Mouse (Mus musculus): ENCODE data around the gene Sh3glb1.
"Not testable (repeated sequence)": the region's sequence is repeated elsewhere in the genome, so short reads cannot be mapped to it uniquely, and the experiment has no call there.

The Sh3glb1 gene

DNA sequence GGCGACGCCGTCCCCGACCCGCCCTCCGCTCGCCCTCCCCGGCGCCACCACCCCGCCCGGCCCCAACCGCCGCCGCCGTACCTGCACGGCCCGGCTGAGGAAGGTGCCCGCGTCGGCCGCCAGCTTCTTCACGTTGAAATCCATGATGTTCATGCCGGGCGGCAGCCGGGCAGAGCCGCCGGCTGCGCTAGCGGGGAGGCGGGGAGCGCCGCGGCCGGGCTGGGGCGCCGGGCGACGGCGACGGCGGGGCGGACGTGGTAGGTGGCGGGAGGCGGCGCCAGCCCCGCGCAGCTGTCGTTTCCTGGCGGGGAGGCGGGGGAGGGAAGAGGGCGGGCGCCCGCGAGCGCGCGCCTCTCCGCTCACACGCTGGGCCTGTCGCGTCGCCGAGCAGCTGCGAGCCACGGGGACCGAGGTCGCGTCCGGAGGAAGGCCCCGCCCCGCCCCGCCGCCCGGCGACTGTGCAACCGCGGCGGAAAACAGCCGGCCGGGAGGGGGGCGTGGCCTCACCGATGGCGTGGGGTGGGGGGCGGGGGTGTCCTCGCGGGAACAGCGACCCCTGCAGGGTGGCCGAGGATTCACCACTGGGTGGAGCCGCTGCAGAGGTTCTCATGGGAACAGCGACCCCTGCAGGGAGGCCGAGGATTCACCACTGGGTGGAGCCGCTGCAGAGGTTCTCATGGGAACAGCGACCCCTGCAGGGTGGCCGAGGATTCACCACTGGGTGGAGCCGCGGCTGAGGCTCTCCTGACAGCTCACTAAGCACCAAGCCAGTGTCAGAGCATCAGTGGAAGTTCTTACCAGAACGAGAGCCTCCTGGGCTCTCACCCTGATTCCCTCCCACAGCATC is at the start of gene Sh3glb1:
Gene Sh3glb1, minus strand, starts transcription at position 435 of the 847 bp plus-strand sequence.
- peak; percentile 91 for DNase-seq (ENCODE audit: low spot score)

GRCm38 (mm10) chr3:144765161-144765560 is 45.0 kb upstream of the Sh3glb1 start:
- no peak for DNase-seq (ENCODE audit: low spot score)

GRCm38 (mm10) chr3:144761454-144761853 is 41.3 kb upstream of the Sh3glb1 start:
- DNase-seq (ENCODE audit: low spot score): no peak

DNA sequence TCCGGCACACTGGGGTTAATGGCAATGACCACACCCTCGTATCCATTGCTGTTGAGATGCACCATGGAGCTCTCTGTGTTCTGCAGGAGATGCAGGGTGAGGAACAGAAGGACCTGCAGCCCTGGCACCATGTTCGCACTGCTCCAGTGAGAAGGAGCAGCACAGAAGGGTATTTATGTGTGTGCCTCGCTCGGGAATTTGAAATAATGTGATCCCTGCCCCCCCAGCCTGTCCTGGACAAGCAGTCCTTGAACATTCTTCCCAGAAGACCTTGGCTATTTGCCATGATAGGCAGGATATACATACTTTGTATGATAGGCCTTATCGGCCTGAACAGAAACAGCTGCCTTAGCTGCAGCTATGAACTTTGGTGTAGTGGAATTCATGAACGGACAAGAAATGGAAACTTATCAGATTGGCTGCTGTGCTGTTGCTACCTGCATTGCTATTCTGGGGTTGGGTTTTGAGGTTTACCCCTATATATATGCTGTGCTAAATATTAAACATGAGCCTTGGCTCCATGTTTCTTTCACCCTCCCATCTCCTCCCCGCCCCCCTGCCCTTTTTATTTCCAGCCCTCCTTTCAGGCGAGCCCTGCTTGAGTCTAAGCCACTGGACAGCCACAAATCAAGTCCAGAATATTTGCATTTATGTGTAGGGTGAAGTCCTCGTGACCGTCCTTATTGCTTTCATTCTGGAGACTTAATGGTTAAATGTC is 40.6 kb upstream of the Sh3glb1 start, which contains the start of gene Clca3a1:
Gene Clca3a1, minus strand, starts transcription at position 386 of the 718 bp plus-strand sequence.
- DNase-seq (ENCODE audit: low spot score): peak; percentile 42

DNA sequence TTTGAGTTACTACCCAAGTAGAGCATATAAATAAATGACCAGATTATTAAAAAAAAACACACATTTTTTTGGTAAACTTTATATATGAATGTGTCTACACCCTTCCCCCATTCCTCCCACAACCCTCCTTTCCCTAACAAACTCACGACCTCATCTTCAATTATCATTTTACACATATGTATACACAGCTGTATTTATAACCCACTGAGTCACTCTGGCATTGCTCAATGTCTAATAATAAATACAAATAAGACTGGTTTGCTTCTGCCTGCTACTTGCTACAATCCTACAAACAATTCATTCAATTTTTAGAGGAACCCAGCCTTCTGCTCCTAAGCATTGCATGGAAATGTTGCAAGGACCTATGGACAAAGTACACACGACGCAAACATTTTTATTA is 39.6 kb upstream of the Sh3glb1 start:
- DNase-seq (ENCODE audit: low spot score): no peak

- DNase-seq (ENCODE audit: low spot score): not testable (repeated sequence)
Observed at GRCm38 (mm10) chr3:144756103-144756502, 36.0 kb upstream of the Sh3glb1 start.

DNA sequence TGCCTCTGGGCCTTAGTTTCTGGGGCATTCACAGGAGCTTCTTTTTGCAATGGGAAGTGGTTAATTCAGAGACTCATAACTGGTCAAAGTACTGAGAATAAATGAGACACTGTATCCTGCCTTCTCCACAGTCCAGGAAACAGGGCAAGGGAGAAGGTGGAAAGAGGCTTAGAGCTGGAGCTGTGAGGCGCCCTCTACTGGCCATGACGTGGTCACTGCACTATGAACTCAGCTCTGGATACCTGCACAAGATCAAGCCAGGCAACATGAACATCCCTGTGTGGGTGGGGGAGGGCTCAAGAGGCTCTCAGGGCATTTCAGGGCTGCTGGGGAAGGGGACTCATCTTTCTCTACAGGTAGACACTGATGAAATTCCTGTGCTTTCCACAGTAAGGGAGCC is 33.0 kb upstream of the Sh3glb1 start:
- peak; percentile 23 for DNase-seq (ENCODE audit: low spot score)

GRCm38 (mm10) chr3:144749062-144749963 is 29.2 kb upstream of the Sh3glb1 start:
- DNase-seq (ENCODE audit: low spot score): not testable (repeated sequence)

GRCm38 (mm10) chr3:144747706-144748105 is 27.6 kb upstream of the Sh3glb1 start:
- DNase-seq (ENCODE audit: low spot score): not testable (repeated sequence)

- DNase-seq (ENCODE audit: low spot score): not testable (repeated sequence)
Observed at GRCm38 (mm10) chr3:144738396-144738795, 18.3 kb upstream of the Sh3glb1 start.

DNA sequence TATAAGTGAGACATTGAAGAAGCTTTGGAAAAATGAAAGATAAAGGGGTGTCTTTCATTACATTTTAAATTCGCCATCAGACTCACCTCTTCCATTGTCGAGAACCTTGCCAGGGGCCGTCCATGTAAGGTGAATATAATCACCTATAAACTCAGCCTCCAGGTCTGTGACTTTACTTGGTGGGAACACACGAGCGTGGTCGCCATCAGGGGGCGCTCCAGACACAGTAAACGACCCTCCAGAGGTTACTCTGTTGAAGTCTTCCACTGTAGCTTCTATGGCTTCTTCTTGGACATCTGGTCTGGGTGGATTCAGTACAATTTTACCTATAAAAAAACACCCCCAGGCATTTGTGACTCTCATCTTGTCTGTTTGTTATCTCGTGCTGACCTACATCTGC is 16.7 kb upstream of the Sh3glb1 start:
- no peak for DNase-seq (ENCODE audit: low spot score)

DNA sequence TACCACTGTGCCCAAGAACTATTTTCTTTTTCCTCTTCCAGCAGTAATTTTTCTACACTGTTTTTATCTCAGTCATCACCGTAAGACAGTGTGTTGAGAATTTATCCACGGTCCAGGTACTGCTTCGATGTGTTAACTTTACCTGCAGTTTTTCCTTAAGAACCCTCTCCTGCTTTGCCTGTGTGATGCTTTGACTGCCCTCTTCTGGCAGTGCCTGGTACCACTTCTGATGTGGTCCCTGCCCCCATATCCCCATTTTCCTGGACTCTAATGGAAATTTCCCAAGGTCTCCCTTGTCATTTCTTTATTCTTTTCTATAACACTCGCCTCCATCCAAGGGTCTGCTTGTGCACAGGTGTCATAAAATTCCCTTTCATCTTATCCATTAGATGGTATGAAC is 3.3 kb upstream of the Sh3glb1 start:
- peak; percentile 57 for DNase-seq (ENCODE audit: low spot score)

DNA sequence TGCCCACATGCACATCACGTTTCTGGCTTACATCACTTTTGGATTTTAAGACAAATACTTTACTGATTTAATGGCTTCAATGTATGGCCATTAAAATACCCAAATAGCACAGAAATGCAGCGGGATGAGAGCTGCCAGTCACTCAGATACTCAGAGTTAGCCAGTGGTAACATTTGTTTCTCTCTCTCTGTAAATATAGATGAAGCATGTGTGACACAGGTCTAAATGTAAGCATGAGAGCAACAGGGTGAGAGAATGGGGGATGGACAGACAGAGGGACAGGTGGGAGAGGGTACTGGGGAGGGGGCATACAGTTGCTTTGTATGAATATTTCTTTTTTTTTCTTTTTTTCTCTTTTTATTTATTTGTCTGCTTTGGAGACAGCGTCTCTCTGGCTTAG is 2.4 kb upstream of the Sh3glb1 start:
- not testable (repeated sequence) for DNase-seq (ENCODE audit: low spot score)

DNA sequence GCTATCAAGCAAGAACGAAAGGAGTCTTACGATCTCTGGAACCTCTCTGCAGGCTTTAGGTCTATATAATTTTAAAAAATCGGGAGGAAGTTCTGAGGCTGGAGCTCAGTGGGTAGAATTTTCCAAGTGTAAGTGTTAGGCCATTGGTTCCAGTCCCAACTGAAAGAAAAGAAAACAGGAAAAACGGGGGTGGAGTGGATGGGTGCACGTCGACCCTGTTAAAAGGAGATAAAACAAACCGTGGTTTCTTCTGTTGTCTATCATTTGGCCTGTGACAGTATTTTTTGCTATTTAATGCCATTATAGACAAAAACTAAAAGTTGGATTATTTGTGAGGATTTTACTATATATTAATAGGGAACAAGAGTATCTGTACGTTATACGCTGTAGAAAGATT is 1.7 kb upstream of the Sh3glb1 start:
- no peak for DNase-seq (ENCODE audit: low spot score)

DNA sequence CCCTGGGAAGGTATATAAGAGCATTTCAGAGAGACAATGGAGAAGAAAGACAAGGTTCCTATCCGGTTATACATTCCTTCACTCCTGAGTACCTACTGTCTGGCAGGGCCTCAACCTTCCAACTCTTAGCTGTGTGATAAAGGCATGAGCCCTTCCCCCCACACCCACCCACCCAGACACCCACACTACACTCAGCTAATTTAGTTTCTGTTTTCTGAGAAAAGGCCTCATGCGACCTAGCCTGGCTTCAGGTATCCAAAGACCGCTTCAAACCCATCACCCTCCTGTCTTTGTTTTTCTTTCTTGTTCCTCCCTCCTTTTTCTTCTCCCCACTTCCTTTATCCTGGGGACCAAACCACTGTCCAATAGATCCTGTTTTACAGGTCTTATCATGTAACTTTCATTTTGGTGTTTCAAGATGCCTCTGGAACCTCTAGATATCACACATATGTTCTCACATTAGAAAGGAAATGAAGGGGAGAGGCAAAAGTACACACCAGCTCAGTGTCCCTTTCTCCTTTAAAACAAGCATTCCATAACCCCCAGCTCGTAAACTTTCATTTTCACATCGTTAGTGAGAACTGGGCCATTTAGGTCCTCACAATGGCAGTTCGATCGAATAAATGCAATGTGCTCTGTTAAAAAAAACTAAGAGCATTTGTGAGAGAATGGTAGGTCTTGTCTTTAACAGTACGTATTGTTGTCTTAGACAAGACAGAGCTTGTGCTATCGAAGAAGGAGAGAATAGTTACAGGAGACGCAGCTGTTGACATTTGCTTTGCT is 1.1 kb upstream of the Sh3glb1 start:
- DNase-seq (ENCODE audit: low spot score): peak; percentile 57

- DNase-seq (ENCODE audit: low spot score): peak; percentile 57
Observed at GRCm38 (mm10) chr3:144719088-144719900, 841 bp downstream of the Sh3glb1 start.

GRCm38 (mm10) chr3:144718706-144719087 is 1.4 kb downstream of the Sh3glb1 start:
- no peak for DNase-seq (ENCODE audit: low spot score)

- DNase-seq (ENCODE audit: low spot score): no peak
Observed at GRCm38 (mm10) chr3:144717835-144718234, 2.3 kb downstream of the Sh3glb1 start.

DNA sequence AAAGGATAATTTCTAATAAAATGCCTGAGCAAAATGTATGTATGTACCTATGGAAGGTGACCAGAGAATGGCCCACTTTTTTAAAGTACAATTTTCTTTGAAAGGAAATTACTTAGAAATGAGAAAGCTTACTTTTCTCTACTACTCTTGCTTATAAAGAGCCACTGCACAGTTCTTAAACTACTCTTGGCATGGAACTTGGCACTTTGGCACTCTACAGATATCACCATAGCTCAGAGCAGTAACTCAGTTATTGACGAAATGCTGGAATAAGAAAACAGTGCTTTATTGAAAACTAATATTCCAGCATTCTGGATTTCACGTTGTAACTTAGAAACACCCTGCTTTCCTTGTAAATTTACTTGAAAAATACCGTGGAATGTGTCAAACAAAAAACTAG is 3.0 kb downstream of the Sh3glb1 start:
- DNase-seq (ENCODE audit: low spot score): no peak

DNA sequence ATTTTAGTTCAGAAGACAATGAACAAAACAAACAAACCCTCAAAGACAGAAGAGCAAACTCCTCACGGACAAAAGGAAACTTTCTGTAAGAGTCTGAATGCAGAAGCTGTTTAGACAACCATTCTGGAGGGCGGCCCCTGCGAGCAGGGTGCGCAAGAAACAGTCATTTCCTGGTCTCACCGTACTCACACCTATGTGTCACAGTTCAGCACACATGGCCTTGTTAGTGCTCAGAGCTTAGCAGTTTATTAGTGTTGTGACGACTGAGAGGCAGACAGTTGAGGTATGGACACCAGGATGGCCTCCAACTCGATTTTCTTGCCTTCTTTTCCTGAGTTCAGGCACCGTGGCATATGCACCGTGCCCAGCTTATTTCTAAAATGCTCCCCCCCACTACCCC is 4.2 kb downstream of the Sh3glb1 start:
- no peak for DNase-seq (ENCODE audit: low spot score)

Data from c-Kit-positive CD71-positive TER-119-positive erythroid progenitor cells, embryonic 14.5 days (primary cell).